Mouse (Mus musculus): ENCODE data around the gene Jagn1.

Jagn1 gene

GRCm38 (mm10) chr6:113442442-113443090 lies at the start of gene Jagn1:
Jagn1 (plus strand) TSS chr6:113442569.
- peak; percentile 91 for DNase-seq (ENCODE audit: low read depth, low spot score)

GRCm38 (mm10) chr6:113393951-113394350 lies 48.4 kb upstream of the Jagn1 start:
- DNase-seq (ENCODE audit: low read depth, low spot score): no peak

- no peak for DNase-seq (ENCODE audit: low read depth, low spot score)
These were observed 47.6 kb upstream of the Jagn1 start for GRCm38 (mm10) chr6:113394811-113395210.

- DNase-seq (ENCODE audit: low read depth, low spot score): no peak
These were observed 46.9 kb upstream of the Jagn1 start for GRCm38 (mm10) chr6:113395501-113395900.

GRCm38 (mm10) chr6:113396270-113397030 lies 45.9 kb upstream of the Jagn1 start:
- DNase-seq (ENCODE audit: low read depth, low spot score): no peak

- DNase-seq (ENCODE audit: low read depth, low spot score): no peak
These were observed 40.3 kb upstream of the Jagn1 start for GRCm38 (mm10) chr6:113402094-113402493.

- no peak for DNase-seq (ENCODE audit: low read depth, low spot score)
These were observed 37.5 kb upstream of the Jagn1 start for GRCm38 (mm10) chr6:113404649-113405448.

- no peak for DNase-seq (ENCODE audit: low read depth, low spot score)
These were observed 36.9 kb upstream of the Jagn1 start for GRCm38 (mm10) chr6:113405483-113405882.

- DNase-seq (ENCODE audit: low read depth, low spot score): no peak
These were observed 35.7 kb upstream of the Jagn1 start for GRCm38 (mm10) chr6:113406683-113407082.

- no peak for DNase-seq (ENCODE audit: low read depth, low spot score)
These were observed 32.4 kb upstream of the Jagn1 start for GRCm38 (mm10) chr6:113410001-113410400.

GRCm38 (mm10) chr6:113416416-113416815 lies 26.0 kb upstream of the Jagn1 start:
- no peak for DNase-seq (ENCODE audit: low read depth, low spot score)

GRCm38 (mm10) chr6:113418441-113419198 lies 23.7 kb upstream of the Jagn1 start:
- peak; percentile 29 for DNase-seq (ENCODE audit: low read depth, low spot score)

GRCm38 (mm10) chr6:113419199-113419587 lies 23.2 kb upstream of the Jagn1 start, which contains the start of gene Rpusd3:
Rpusd3 (minus strand) TSS chr6:113419340.
- DNase-seq (ENCODE audit: low read depth, low spot score): peak; percentile 99

GRCm38 (mm10) chr6:113423000-113423399 lies 19.4 kb upstream of the Jagn1 start:
- DNase-seq (ENCODE audit: low read depth, low spot score): no peak

- DNase-seq (ENCODE audit: low read depth, low spot score): no peak
These were observed 18.2 kb upstream of the Jagn1 start for GRCm38 (mm10) chr6:113424187-113424586.

GRCm38 (mm10) chr6:113426696-113427095 lies 15.7 kb upstream of the Jagn1 start:
- DNase-seq (ENCODE audit: low read depth, low spot score): no peak

- peak; percentile 61 for DNase-seq (ENCODE audit: low read depth, low spot score)
These were observed 15.0 kb upstream of the Jagn1 start for GRCm38 (mm10) chr6:113427397-113427796.

- no peak for DNase-seq (ENCODE audit: low read depth, low spot score)
These were observed 14.4 kb upstream of the Jagn1 start for GRCm38 (mm10) chr6:113428006-113428405.

- no peak for DNase-seq (ENCODE audit: low read depth, low spot score)
These were observed 12.4 kb upstream of the Jagn1 start for GRCm38 (mm10) chr6:113429965-113430364.

GRCm38 (mm10) chr6:113430846-113431245 lies 11.5 kb upstream of the Jagn1 start:
- no peak for DNase-seq (ENCODE audit: low read depth, low spot score)

GRCm38 (mm10) chr6:113431801-113432200 lies 10.6 kb upstream of the Jagn1 start:
- DNase-seq (ENCODE audit: low read depth, low spot score): no peak

Data from forelimb bud, embryonic 11.5 days (tissue).